Mouse (Mus musculus) small intestine, adult 2 months (tissue): ENCODE data around the gene Muc4.

Source experiments
- CTCF ChIP-seq: fragments of 200-500 bp; IDR thresholded peaks from 2 replicates; pipeline ENCODE4 v1.5.1; 2012; ENCODE audit warnings: low read depth, mild to moderate bottlenecking, control low read depth, inconsistent platforms, low read length, moderate library complexity, mixed read lengths; ENCODE audit not compliant: insufficient replicate concordance, insufficient read length; ENCODE audit errors: extremely low read depth
- POLR2A ChIP-seq: fragments of 200-500 bp; IDR thresholded peaks from 2 replicates; pipeline ENCODE4 v1.6.1; 2012; ENCODE audit warnings: low read depth, mild to moderate bottlenecking, control low read depth, inconsistent platforms, low read length, moderate library complexity

- TF ChIP-seq POLR2A (no peak), CTCF (no peak)
Measured at GRCm38 (mm10) chr16:32784840-32785239, 49.2 kb downstream of the Muc4 start.
